Mouse (Mus musculus) lung, postnatal 10 days (tissue): ENCODE measurements around the gene Mrpl45.
"Not testable (repeated sequence)": the region's sequence is repeated elsewhere in the genome, so short reads cannot be mapped to it uniquely, and the experiment has no call there.

Experiments
- DNase-seq: peaks from one replicate; pipeline ENCODE4 v3.0.0; 2021

Mrpl45 gene

GRCm38 (mm10) chr11:97315504-97316503, at the start of gene Mrpl45:
TSS of gene Mrpl45 (plus strand) at chr11:97315716.
- peak; percentile 98 for DNase-seq

- not testable (repeated sequence) for DNase-seq
These were observed 49.0 kb upstream of the Mrpl45 start for GRCm38 (mm10) chr11:97266544-97266943.

GRCm38 (mm10) chr11:97270004-97270403, 45.5 kb upstream of the Mrpl45 start:
- DNase-seq = not testable (repeated sequence)

GRCm38 (mm10) chr11:97272835-97273234, 42.7 kb upstream of the Mrpl45 start:
- no peak for DNase-seq

- no peak for DNase-seq
These were observed 41.9 kb upstream of the Mrpl45 start for GRCm38 (mm10) chr11:97273613-97274012.

GRCm38 (mm10) chr11:97274947-97275346, 40.6 kb upstream of the Mrpl45 start:
- not testable (repeated sequence) for DNase-seq

GRCm38 (mm10) chr11:97275349-97275748, 40.2 kb upstream of the Mrpl45 start:
- DNase-seq = no peak

GRCm38 (mm10) chr11:97276019-97276418, 39.5 kb upstream of the Mrpl45 start:
- DNase-seq = no peak

- no peak for DNase-seq
These were observed 38.4 kb upstream of the Mrpl45 start for GRCm38 (mm10) chr11:97277166-97277565.

- DNase-seq = no peak
These were observed 37.1 kb upstream of the Mrpl45 start for GRCm38 (mm10) chr11:97278456-97278855.

GRCm38 (mm10) chr11:97279040-97279404, 36.5 kb upstream of the Mrpl45 start:
- no peak for DNase-seq

GRCm38 (mm10) chr11:97279405-97280215, 35.9 kb upstream of the Mrpl45 start:
- peak; percentile 79 for DNase-seq

- peak; percentile 79 for DNase-seq
These were observed 35.2 kb upstream of the Mrpl45 start, which contains the start of gene Npepps for GRCm38 (mm10) chr11:97280216-97280861. TSS of gene Npepps (minus strand) at chr11:97280638.

- DNase-seq = no peak
These were observed 33.3 kb upstream of the Mrpl45 start for GRCm38 (mm10) chr11:97282179-97282578.

GRCm38 (mm10) chr11:97284854-97285253, 30.7 kb upstream of the Mrpl45 start:
- no peak for DNase-seq

- DNase-seq = no peak
These were observed 29.4 kb upstream of the Mrpl45 start for GRCm38 (mm10) chr11:97285852-97286775.

- no peak for DNase-seq
These were observed 28.5 kb upstream of the Mrpl45 start for GRCm38 (mm10) chr11:97286973-97287372.

GRCm38 (mm10) chr11:97287643-97288042, 27.9 kb upstream of the Mrpl45 start:
- DNase-seq = no peak

- peak; percentile 51 for DNase-seq
These were observed 26.0 kb upstream of the Mrpl45 start for GRCm38 (mm10) chr11:97289276-97290230.

- no peak for DNase-seq
These were observed 22.8 kb upstream of the Mrpl45 start for GRCm38 (mm10) chr11:97292731-97293130.

GRCm38 (mm10) chr11:97296542-97296941, 19.0 kb upstream of the Mrpl45 start:
- no peak for DNase-seq
